Mouse (Mus musculus) C2C12 (cell line): ENCODE measurements around the gene Mettl26. TPM values are rescaled to one million over a fixed set of nuclear protein-coding genes. Genes with fewer than 3 reads are reported as not detected.

Experiments
- H3K27me3 ChIP-seq: one replicate; pipeline ENCODE4 v1.6.1; 2011; ENCODE audit not compliant: control insufficient read depth, insufficient read depth, insufficient read length
- H3K36me3 ChIP-seq: one replicate; pipeline ENCODE4 v1.6.1; 2011; ENCODE audit not compliant: control insufficient read depth, insufficient read depth
- H3K4me3 ChIP-seq: one replicate; pipeline ENCODE4 v1.5.1; 2011; ENCODE audit warnings: mild to moderate bottlenecking, control low read depth; ENCODE audit not compliant: poor library complexity, insufficient read depth, severe bottlenecking
- H3K79me2 ChIP-seq: one replicate; pipeline ENCODE4 v1.6.1; 2011; ENCODE audit not compliant: control insufficient read depth, insufficient read depth
- H3K79me3 ChIP-seq: one replicate; pipeline ENCODE4 v1.6.1; 2011; ENCODE audit warnings: low read depth, control low read depth
- H3ac ChIP-seq: one replicate; pipeline ENCODE3; 2011; ENCODE audit warnings: low read depth; ENCODE audit not compliant: control insufficient read depth, insufficient read length
- CEBPB ChIP-seq: IDR thresholded peaks from one replicate; pipeline ENCODE4 v1.6.1; 2011; ENCODE audit warnings: low read depth, mild to moderate bottlenecking, control low read depth, moderate library complexity
- CTCF ChIP-seq: IDR thresholded peaks from one replicate; pipeline ENCODE4 v1.5.1; 2011; ENCODE audit not compliant: control insufficient read depth, insufficient read depth, insufficient read length
- FOSL1 ChIP-seq: IDR thresholded peaks from one replicate; pipeline ENCODE4 v1.8.0; 2011; ENCODE audit warnings: mild to moderate bottlenecking, low read length; ENCODE audit not compliant: poor library complexity, insufficient read depth, severe bottlenecking
- MAX ChIP-seq: IDR thresholded peaks from one replicate; pipeline ENCODE4 v1.6.1; 2011; ENCODE audit warnings: mild to moderate bottlenecking, control low read depth
- MYOD1 ChIP-seq: IDR thresholded peaks from one replicate; pipeline ENCODE4 v1.6.1; 2011; ENCODE audit warnings: low read depth; ENCODE audit not compliant: control insufficient read depth, insufficient read length
- MYOG ChIP-seq: IDR thresholded peaks from one replicate; pipeline ENCODE4 v1.6.1; 2011; ENCODE audit not compliant: control insufficient read depth, insufficient read length; ENCODE audit errors: extremely low read depth
- USF1 ChIP-seq: IDR thresholded peaks from one replicate; pipeline ENCODE4 v1.6.1; 2011; ENCODE audit warnings: low read depth, mild to moderate bottlenecking, control low read depth, moderate library complexity
- polyA plus RNA-seq: library from polyadenylated mRNA; unstranded; fragments of >200 nt; fragmentation: generic; extraction: Trizol; gene quantifications from one replicate; pipeline ENCODE4 v1.2.1, GENCODE M21; 2012; ENCODE audit warnings: missing spikeins

Mettl26 gene
- polyA plus RNA-seq, 1 experiment: 25.0 TPM

GRCm38 (mm10) chr17:25832436-25833290 lies 42.2 kb upstream of the Mettl26 start:
- peaks cover 27% of the 10 kb centered on the region for H3K36me3 ChIP-seq
- peaks cover 51% of the 10 kb centered on the region for H3K79me2 ChIP-seq
- H3K79me3 ChIP-seq: peaks cover 27% of the 10 kb centered on the region
- TF ChIP-seq FOSL1 (no peak), MYOD1 (no peak), CEBPB (no peak), MAX (peak; percentile 44), CTCF (no peak), MYOG (no peak), USF1 (peak; percentile 94)
- H3K27me3 ChIP-seq: no peaks in the 10 kb centered on the region
- H3ac ChIP-seq: peak overlapping the region; percentile 75
- peak overlapping the region; percentile 79 for H3K4me3 ChIP-seq

- Histone ChIP-seq H3K79me2 (peaks cover 51% of the 10 kb centered on the region), H3K27me3 (no peaks in the 10 kb centered on the region), H3K4me3 (peak within 1 kb of the TSS; percentile 79), H3ac (peak within 1 kb of the TSS; percentile 75), H3K36me3 (peaks cover 33% of the 10 kb centered on the region), H3K79me3 (peaks cover 27% of the 10 kb centered on the region)
- TF ChIP-seq CEBPB (no peak), MAX (no peak), FOSL1 (no peak), MYOG (no peak), CTCF (no peak), USF1 (peak; percentile 88), MYOD1 (no peak)
These were observed 41.6 kb upstream of the Mettl26 start, which contains the start of gene Stub1 for GRCm38 (mm10) chr17:25833291-25833663. TSS of gene Stub1 (minus strand) at chr17:25833404.

- TF ChIP-seq MYOG (no peak), CEBPB (no peak), USF1 (no peak), MAX (no peak), CTCF (no peak), MYOD1 (no peak), FOSL1 (no peak)
- peak overlapping the region; percentile 79 for H3K4me3 ChIP-seq
- peak overlapping the region; percentile 55 for H3ac ChIP-seq
- H3K27me3 ChIP-seq: no peaks in the 10 kb centered on the region
- peaks cover 27% of the 10 kb centered on the region for H3K79me3 ChIP-seq
- peaks cover 51% of the 10 kb centered on the region for H3K79me2 ChIP-seq
- H3K36me3 ChIP-seq: peaks cover 38% of the 10 kb centered on the region
These were observed 40.8 kb upstream of the Mettl26 start for GRCm38 (mm10) chr17:25833961-25834594.

GRCm38 (mm10) chr17:25834595-25835222 lies 40.2 kb upstream of the Mettl26 start:
- Histone ChIP-seq H3K27me3 (no peaks in the 10 kb centered on the region), H3K4me3 (peak overlapping the region; percentile 79), H3K79me2 (peaks cover 51% of the 10 kb centered on the region), H3K79me3 (peaks cover 27% of the 10 kb centered on the region), H3K36me3 (peaks cover 39% of the 10 kb centered on the region), H3ac (no peak overlapping the region)
- TF ChIP-seq CEBPB: no peak
- no peak for TF ChIP-seq MYOG
- TF ChIP-seq CTCF: no peak

GRCm38 (mm10) chr17:25835301-25835700 lies 39.6 kb upstream of the Mettl26 start:
- Histone ChIP-seq H3K4me3 (no peak overlapping the region), H3K36me3 (peaks cover 35% of the 10 kb centered on the region), H3K79me2 (peaks cover 47% of the 10 kb centered on the region), H3ac (no peak overlapping the region), H3K27me3 (no peaks in the 10 kb centered on the region), H3K79me3 (peaks cover 27% of the 10 kb centered on the region)
- TF ChIP-seq CEBPB (no peak), MYOG (no peak), MAX (no peak), MYOD1 (no peak), FOSL1 (no peak), CTCF (no peak), USF1 (no peak)
